Comparison of ENCODE assay signal across 8 mouse cellular contexts in the genomic region with DNA sequence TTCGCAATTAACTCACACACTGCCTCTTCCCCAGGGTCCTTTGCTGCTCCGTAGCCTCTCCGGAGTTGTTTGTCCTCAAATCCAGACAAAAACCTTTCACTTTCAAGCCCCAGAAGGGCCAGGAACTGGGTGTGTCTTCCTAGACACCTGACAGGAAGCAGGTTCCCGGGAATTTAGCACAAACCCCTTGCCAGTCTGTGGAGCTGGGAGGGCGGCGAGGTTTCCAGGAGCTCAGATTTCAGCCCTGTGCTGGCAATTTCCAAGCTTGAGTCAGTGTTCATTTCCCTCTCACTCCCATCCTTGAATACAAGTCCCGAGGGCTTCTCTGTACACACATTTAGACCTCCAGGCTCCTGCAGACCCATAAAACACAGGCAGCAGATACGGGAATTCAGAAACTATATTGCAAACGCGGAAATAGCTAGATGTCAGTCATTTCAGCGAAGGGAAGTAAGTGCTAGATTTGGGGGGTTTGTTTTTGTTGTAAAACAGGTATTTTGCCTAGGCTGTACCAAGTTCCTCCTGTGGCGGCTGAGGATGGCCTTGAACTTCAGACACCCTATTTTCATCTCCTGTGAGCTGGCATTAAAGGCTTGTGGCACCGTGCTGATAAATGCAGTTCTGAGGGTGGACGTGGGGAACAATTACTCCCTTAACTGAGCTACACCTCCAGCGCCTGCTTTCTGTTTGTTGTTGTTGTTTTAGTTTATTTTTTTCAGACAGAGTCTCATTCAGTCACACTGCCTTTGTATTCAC. TPM values are rescaled to one million over a fixed set of nuclear protein-coding genes. Genes with fewer than 3 reads are reported as not detected.
DNase-seq lines count a peak whose midpoint lies in the region; ATAC-seq lines count a peak whose summit lies in the region.

No protein-coding gene starts in this region.

- ATAC-seq in hindbrain, embryonic 12.5 days (ENCODE audit: low FRiP score): no peak
- ATAC-seq in hindbrain, embryonic 13.5 days (ENCODE audit: low FRiP score): no peak
- peak; percentile 55 for ATAC-seq in embryonic facial prominence, embryonic 14.5 days (ENCODE audit: low read depth)
- peak; percentile 46; the same call in 1 of the 2 replicates for ATAC-seq in intestine, embryonic 16.5 days
- ATAC-seq in megakaryocyte, adult 5-6 weeks (ENCODE audit: poor library complexity, severe bottlenecking): no peak

- no peak overlapping the region for H3K4me3 ChIP-seq in hindbrain, embryonic 12.5 days
- H3K4me3 ChIP-seq in hindbrain, embryonic 13.5 days: no peak overlapping the region
- peak overlapping the region; percentile 20 for H3K4me3 ChIP-seq in embryonic facial prominence, embryonic 14.5 days (ENCODE audit: low read depth, low read length)
- H3K4me3 ChIP-seq in intestine, embryonic 16.5 days (ENCODE audit: low read length): peak overlapping the region; percentile 11

- H3K27me3 ChIP-seq in hindbrain, embryonic 12.5 days: peaks cover 9% of the 10 kb centered on the region; the same call in 1 of the 2 replicates
- H3K27me3 ChIP-seq in hindbrain, embryonic 13.5 days: peaks cover 14% of the 10 kb centered on the region
- no peaks in the 10 kb centered on the region for H3K27me3 ChIP-seq in embryonic facial prominence, embryonic 14.5 days (replicated peaks; ENCODE audit: control insufficient read depth, insufficient read depth, low read length)
- H3K27me3 ChIP-seq in intestine, embryonic 16.5 days (replicated peaks; ENCODE audit: control insufficient read depth, insufficient read depth, low read length): no peaks in the 10 kb centered on the region

- H3K9ac ChIP-seq in hindbrain, embryonic 12.5 days: no peak overlapping the region
- no peak overlapping the region for H3K9ac ChIP-seq in hindbrain, embryonic 13.5 days
- peak overlapping the region; percentile 45 for H3K9ac ChIP-seq in embryonic facial prominence, embryonic 14.5 days (ENCODE audit: low read depth, low read length)
- peak overlapping the region; percentile 36 for H3K9ac ChIP-seq in intestine, embryonic 16.5 days (ENCODE audit: low read depth, low read length)

- peak overlapping the region; percentile 7; the same call in 1 of the 2 replicates for H3K4me2 ChIP-seq in hindbrain, embryonic 12.5 days (replicated peaks)
- no peak overlapping the region for H3K4me2 ChIP-seq in hindbrain, embryonic 13.5 days
- H3K4me2 ChIP-seq in embryonic facial prominence, embryonic 14.5 days (ENCODE audit: low read depth, low read length): peak overlapping the region; percentile 46
- peak overlapping the region; percentile 40 for H3K4me2 ChIP-seq in intestine, embryonic 16.5 days (ENCODE audit: low read depth, low read length)

- no peaks in the 10 kb centered on the region for H3K4me1 ChIP-seq in hindbrain, embryonic 12.5 days
- H3K4me1 ChIP-seq in hindbrain, embryonic 13.5 days (replicated peaks): no peaks in the 10 kb centered on the region
- H3K4me1 ChIP-seq in embryonic facial prominence, embryonic 14.5 days (ENCODE audit: control insufficient read depth, insufficient read depth, low read length): no peaks in the 10 kb centered on the region
- 0 out of 2 replicates have a peak, but pooled peaks cover 4% of the 10 kb centered on the region for H3K4me1 ChIP-seq in intestine, embryonic 16.5 days (ENCODE audit: control insufficient read depth, insufficient read depth, low read length)

- WGBS in hindbrain, embryonic 12.5 days: 49% methylated on average over 15 of the region's 15 CpGs
- 54% methylated on average over 15 of the region's 15 CpGs for WGBS in hindbrain, embryonic 13.5 days
- 30% methylated on average over 15 of the region's 15 CpGs for WGBS in embryonic facial prominence, embryonic 14.5 days
- 36% methylated on average over 15 of the region's 15 CpGs for WGBS in intestine, embryonic 16.5 days

- DNase-seq in embryonic facial prominence, embryonic 14.5 days (ENCODE audit: low spot score): peak; percentile 75
- peak; percentile 23 for DNase-seq in neural tube, embryonic 10.5 days (ENCODE audit: extremely low spot score, low spot score)
- no peak for DNase-seq in left cerebral cortex, postnatal 14 days (ENCODE audit: low spot score in 2 of 2)
- no peak for DNase-seq in cerebellum, adult 11 months

- H3K27ac ChIP-seq in hindbrain, embryonic 12.5 days: no peak overlapping the region
- H3K27ac ChIP-seq in hindbrain, embryonic 13.5 days: no peak overlapping the region
- no peak overlapping the region for H3K27ac ChIP-seq in embryonic facial prominence, embryonic 14.5 days (replicated peaks; ENCODE audit: low read depth, low read length)
- 0 out of 2 replicates have a peak overlapping the region, but pooled peaks have one; percentile 12 for H3K27ac ChIP-seq in intestine, embryonic 16.5 days (ENCODE audit: low read length)

- intact Hi-C loops in left cerebral cortex, postnatal 14 days (cut with DNase I): no loop called here

- no peaks in the 10 kb centered on the region for H3K36me3 ChIP-seq in hindbrain, embryonic 12.5 days
- H3K36me3 ChIP-seq in hindbrain, embryonic 13.5 days: no peaks in the 10 kb centered on the region
- no peaks in the 10 kb centered on the region for H3K36me3 ChIP-seq in embryonic facial prominence, embryonic 14.5 days (ENCODE audit: control insufficient read depth, insufficient read depth, low read length)
- no peaks in the 10 kb centered on the region for H3K36me3 ChIP-seq in intestine, embryonic 16.5 days (ENCODE audit: control insufficient read depth, insufficient read depth, low read length)

- no peaks in the 10 kb centered on the region for H3K9me3 ChIP-seq in hindbrain, embryonic 12.5 days (replicated peaks)
- H3K9me3 ChIP-seq in hindbrain, embryonic 13.5 days: no peaks in the 10 kb centered on the region
- no peaks in the 10 kb centered on the region for H3K9me3 ChIP-seq in embryonic facial prominence, embryonic 14.5 days (ENCODE audit: control insufficient read depth, low read length)
- H3K9me3 ChIP-seq in intestine, embryonic 16.5 days (ENCODE audit: control insufficient read depth, low read length): no peaks in the 10 kb centered on the region

RNA-seq across cellular contexts. Expression of a gene that starts 33.4 kb away (rescaled TPM):
- 21.8 and 22.3 TPM in 2 replicates for polyA plus RNA-seq in hindbrain, embryonic 12.5 days (2016; fragmentation: Nextera tagmentation; extraction: Ambion mirVana)
- 26.9 and 28.6 TPM in 2 replicates for polyA plus RNA-seq in hindbrain, embryonic 13.5 days (2015; fragmentation: Nextera tagmentation; extraction: Ambion mirVana)
- 22.2 and 28.2 TPM in 2 replicates for polyA plus RNA-seq in embryonic facial prominence, embryonic 14.5 days (2014; fragmentation: Nextera tagmentation; extraction: Ambion mirVana)
- 27.5 and 28.7 TPM in 2 replicates for polyA plus RNA-seq in intestine, embryonic 16.5 days (2015; fragmentation: Nextera tagmentation; extraction: Ambion mirVana)
- 10 to 100 TPM; 38.4 to 40.3 TPM for total RNA-seq in left cerebral cortex, postnatal 14 days (2021)
- total RNA-seq in megakaryocyte, adult 5-6 weeks (2015): 1.8 and 2.1 TPM in 2 replicates
- total RNA-seq in megakaryocyte, adult 5-6 weeks (2017): 2.3 and 6.6 TPM in 2 replicates

RNA-seq across cellular contexts. Expression of a gene that starts 57.5 kb away (rescaled TPM):
- 44.1 and 46.2 TPM in 2 replicates for polyA plus RNA-seq in hindbrain, embryonic 12.5 days (2016; fragmentation: Nextera tagmentation; extraction: Ambion mirVana)
- polyA plus RNA-seq in hindbrain, embryonic 13.5 days (2015; fragmentation: Nextera tagmentation; extraction: Ambion mirVana): 24.5 and 26.0 TPM in 2 replicates
- polyA plus RNA-seq in embryonic facial prominence, embryonic 14.5 days (2014; fragmentation: Nextera tagmentation; extraction: Ambion mirVana): 84.5 and 89.0 TPM in 2 replicates
- polyA plus RNA-seq in intestine, embryonic 16.5 days (2015; fragmentation: Nextera tagmentation; extraction: Ambion mirVana): 168 and 189 TPM in 2 replicates
- 10 to 100 TPM; 19.8 to 19.9 TPM for total RNA-seq in left cerebral cortex, postnatal 14 days (2021)
- 173 and 192 TPM in 2 replicates for total RNA-seq in megakaryocyte, adult 5-6 weeks (2015)
- 87.6 and 89.8 TPM in 2 replicates for total RNA-seq in megakaryocyte, adult 5-6 weeks (2017)

Comparison
In these comparisons a context has a peak if more than half of its experiments do, and no peak if none do; other contexts are left out.
1. ATAC-seq: peak in embryonic facial prominence, embryonic 14.5 days (single experiment) and intestine, embryonic 16.5 days (single experiment); none in hindbrain, embryonic 12.5 days (single experiment), hindbrain, embryonic 13.5 days (single experiment) and megakaryocyte, adult 5-6 weeks (single experiment).
2. H3K4me3 ChIP-seq: peak in embryonic facial prominence, embryonic 14.5 days (single experiment) and intestine, embryonic 16.5 days (single experiment); none in hindbrain, embryonic 12.5 days (single experiment) and hindbrain, embryonic 13.5 days (single experiment).
3. H3K9ac ChIP-seq: peak in embryonic facial prominence, embryonic 14.5 days (single experiment) and intestine, embryonic 16.5 days (single experiment); none in hindbrain, embryonic 12.5 days (single experiment) and hindbrain, embryonic 13.5 days (single experiment).
4. DNase-seq: peak in embryonic facial prominence, embryonic 14.5 days (single experiment) and neural tube, embryonic 10.5 days (single experiment); none in left cerebral cortex, postnatal 14 days (0 of 2) and cerebellum, adult 11 months (single experiment).